Mouse (Mus musculus) liver, postnatal 0 days (tissue): ENCODE measurements at regions not wholly inside any gene's neighbourhood (a gene's known extent, or its start where the extent isn't known, plus 50 kb on each side); places are given as distances from the start of the nearest gene placed in this dataset.

Experiments
- CTCF ChIP-seq: sonication (generic); IDR thresholded peaks from 2 replicates; pipeline ENCODE4 v1.5.1; 2016; ENCODE audit warnings: antibody characterized with exemption, low read depth
- EP300 ChIP-seq: IDR thresholded peaks from 2 replicates; pipeline ENCODE4 v1.6.1; 2016; ENCODE audit warnings: antibody characterized with exemption, low read depth, mild to moderate bottlenecking

DNA sequence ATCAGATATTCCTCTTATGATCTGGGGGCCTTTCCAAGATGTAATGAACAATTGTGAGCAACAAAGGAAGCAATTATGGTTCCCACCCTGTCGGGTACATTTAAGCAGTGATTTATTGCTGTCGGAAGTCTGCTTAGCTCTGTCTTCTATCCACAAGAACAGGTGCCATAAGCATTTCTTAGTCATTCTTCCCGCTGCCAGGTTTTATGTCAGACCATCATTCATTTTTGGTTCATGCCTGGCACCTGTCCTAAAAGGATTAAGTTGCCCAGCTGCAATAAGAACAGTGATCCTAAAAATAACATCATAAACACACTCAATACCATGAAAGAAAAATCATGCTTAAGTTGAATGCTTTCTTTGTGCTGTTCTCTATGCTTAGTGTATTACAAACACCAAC is 2980.4 kb upstream of the Lrrc6 start:
- TF ChIP-seq EP300: no peak
- TF ChIP-seq CTCF: no peak
